Mouse (Mus musculus): ENCODE results near the gene Tmed9. TPM values are rescaled to one million over a fixed set of nuclear protein-coding genes. Genes with fewer than 3 reads are reported as not detected.
"Not testable (repeated sequence)": the region's sequence is repeated elsewhere in the genome, so short reads cannot be mapped to it uniquely, and the experiment has no call there.

Gene Tmed9
- total and polyA plus RNA-seq, 3 experiments, result 56.7 to 172 (median 102) TPM

DNA sequence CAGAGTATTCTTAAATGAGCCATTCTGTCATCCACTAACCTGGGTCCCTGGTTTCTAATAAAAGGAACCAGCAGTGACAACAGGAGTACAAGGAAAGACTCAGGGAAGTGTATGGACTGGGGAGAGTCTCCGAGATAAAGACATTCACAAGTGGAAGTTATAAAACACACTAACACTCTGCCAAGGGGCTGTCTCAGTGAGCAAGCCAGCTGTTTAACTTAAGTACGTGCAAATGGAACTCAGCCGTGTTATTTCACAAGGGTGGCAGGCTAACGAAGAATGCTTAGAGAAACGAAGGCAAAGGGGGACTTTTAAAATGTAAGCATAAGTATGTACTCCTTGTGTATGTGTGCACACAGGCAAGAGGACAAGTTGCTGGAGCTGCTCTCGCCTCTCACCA lies 16.0 kb upstream of the Tmed9 start:
- DNase-seq (ENCODE audit: low spot score) (no peak), ATAC-seq (ENCODE audit: extremely low read depth, insufficient number of reproducible peaks, low FRiP score, poor library complexity, severe bottlenecking) (no peak)
- Histone ChIP-seq H3K9me3 (replicated peaks) (no peaks in the 10 kb centered on the region), H3K4me1 (ENCODE audit: insufficient read depth, low read depth, low read length) (0 out of 2 replicates have a peak, but pooled peaks cover 3% of the 10 kb centered on the region), H3K4me3 (ENCODE audit: low read depth, low read length) (no peak overlapping the region), H3K36me3 (replicated peaks) (peaks cover 85% of the 10 kb centered on the region), H3K27me3 (ENCODE audit: insufficient read depth, low read length) (no peaks in the 10 kb centered on the region)
- TF ChIP-seq TAL1 (conservative IDR thresholded peaks at IDR 0.05; ENCODE audit: low read depth, low read length) (no peak), CTCF (IDR thresholded peaks at IDR 0.05; ENCODE audit: low read depth, low read length) (no peak), GATA2 (IDR thresholded peaks at IDR 0.05; ENCODE audit: borderline replicate concordance, low read depth, low read length) (no peak)

DNA sequence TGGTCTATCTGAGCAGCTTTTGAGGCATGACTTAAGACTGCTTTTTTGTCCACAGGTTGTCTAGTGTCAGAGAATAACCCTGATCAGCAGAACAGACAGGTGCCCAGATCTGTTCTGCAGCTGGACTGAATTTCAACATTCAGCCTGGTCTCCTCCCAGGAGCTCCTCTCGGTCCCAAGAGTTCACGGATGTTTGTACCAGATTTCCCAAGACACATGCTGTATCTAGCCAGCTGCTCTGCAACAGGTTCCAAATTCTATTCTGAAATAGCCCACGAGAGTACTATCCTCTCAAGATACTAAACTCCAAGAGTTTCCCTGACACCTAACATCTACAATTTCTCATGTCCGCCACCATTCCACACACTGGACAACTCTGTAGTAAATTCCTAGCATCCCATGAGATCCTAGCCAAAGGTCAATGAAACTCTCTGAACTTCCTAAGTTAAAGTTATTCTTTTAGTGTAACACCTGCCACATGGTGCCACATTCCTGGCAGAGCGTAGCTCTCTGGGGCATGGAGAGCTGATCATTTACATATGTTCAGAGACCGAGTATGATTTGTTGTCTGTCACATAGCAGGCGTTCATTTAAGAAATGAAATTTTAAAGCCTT lies 10.2 kb upstream of the Tmed9 start:
- peaks cover 9% of the 10 kb centered on the region; the same call in 1 of the 2 replicates for H3K4me1 ChIP-seq (ENCODE audit: insufficient read depth, low read depth, low read length)
- no peak for DNase-seq (ENCODE audit: low spot score)
- no peaks in the 10 kb centered on the region for H3K9me3 ChIP-seq (replicated peaks)
- no peaks in the 10 kb centered on the region for H3K27me3 ChIP-seq (ENCODE audit: insufficient read depth, low read length)
- no peak overlapping the region for H3K4me3 ChIP-seq (ENCODE audit: low read depth, low read length)
- ATAC-seq (ENCODE audit: extremely low read depth, insufficient number of reproducible peaks, low FRiP score, poor library complexity, severe bottlenecking), result no peak
- H3K36me3 ChIP-seq (replicated peaks), result peaks cover 85% of the 10 kb centered on the region
- TF ChIP-seq POLR2AphosphoS5 (IDR thresholded peaks at IDR 0.05; ENCODE audit: insufficient replicate concordance, low read depth, low read length) (no peak), GATA2 (IDR thresholded peaks at IDR 0.05; ENCODE audit: borderline replicate concordance, low read depth, low read length) (no peak), CTCF (IDR thresholded peaks at IDR 0.05; ENCODE audit: low read depth, low read length) (no peak), TAL1 (conservative IDR thresholded peaks at IDR 0.05; ENCODE audit: low read depth, low read length) (no peak)

DNA sequence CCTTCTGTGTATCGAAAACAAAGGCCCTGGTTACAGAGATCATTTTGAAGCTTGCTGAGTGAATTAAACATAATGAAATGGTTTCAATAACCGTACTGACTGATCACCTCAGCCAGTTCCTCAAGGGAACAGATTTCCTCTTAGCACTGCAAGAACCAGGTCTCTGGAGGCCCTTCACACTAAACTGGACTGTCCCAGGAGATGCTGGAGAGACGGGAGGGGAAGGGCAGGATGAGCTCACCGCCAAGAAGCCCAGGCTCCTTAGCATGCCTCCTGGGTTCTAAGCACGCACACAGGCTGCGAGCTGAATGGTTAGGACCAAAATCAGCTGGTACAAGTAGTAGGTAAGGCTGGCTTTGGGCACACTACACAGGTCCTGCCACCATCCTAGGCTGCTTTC lies 6.5 kb upstream of the Tmed9 start:
- H3K36me3 ChIP-seq (replicated peaks), result peaks cover 70% of the 10 kb centered on the region
- DNase-seq (ENCODE audit: low spot score) (no peak), ATAC-seq (ENCODE audit: extremely low read depth, insufficient number of reproducible peaks, low FRiP score, poor library complexity, severe bottlenecking) (no peak)
- no peaks in the 10 kb centered on the region for H3K27me3 ChIP-seq (ENCODE audit: insufficient read depth, low read length)
- peaks cover 25% of the 10 kb centered on the region for H3K4me1 ChIP-seq (ENCODE audit: insufficient read depth, low read depth, low read length)
- TF ChIP-seq GATA1 (IDR thresholded peaks at IDR 0.05; ENCODE audit: borderline replicate concordance, low read length), result no peak
- TF ChIP-seq GATA2 (IDR thresholded peaks at IDR 0.05; ENCODE audit: borderline replicate concordance, low read depth, low read length), result no peak
- no peak for TF ChIP-seq POLR2AphosphoS5 (IDR thresholded peaks at IDR 0.05; ENCODE audit: insufficient replicate concordance, low read depth, low read length)
- no peak for TF ChIP-seq CTCF (IDR thresholded peaks at IDR 0.05; ENCODE audit: low read depth, low read length)
- no peak overlapping the region for H3K4me3 ChIP-seq (ENCODE audit: low read depth, low read length)
- H3K9me3 ChIP-seq (replicated peaks), result no peaks in the 10 kb centered on the region

DNA sequence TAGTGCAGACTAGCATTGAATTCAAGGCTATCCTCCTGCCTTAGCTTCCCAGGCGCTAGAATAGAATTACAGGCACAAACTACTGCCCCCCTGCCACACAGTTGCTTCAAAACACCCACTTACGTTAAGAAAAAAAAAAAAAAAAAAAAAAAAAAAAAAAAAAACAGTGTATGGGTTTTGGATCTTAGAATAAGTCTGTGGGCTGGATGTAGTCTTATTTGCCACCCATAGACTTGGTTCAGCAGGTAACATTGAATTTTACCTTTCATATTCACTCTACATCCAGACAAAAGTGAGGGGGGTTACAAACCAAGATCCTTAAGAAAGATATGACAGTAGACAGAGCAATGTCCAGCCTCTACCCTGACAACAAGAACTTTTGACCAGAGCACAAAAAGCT lies 5.6 kb upstream of the Tmed9 start:
- Histone ChIP-seq H3K27me3 (ENCODE audit: insufficient read depth, low read length) (no peaks in the 10 kb centered on the region), H3K9me3 (replicated peaks) (no peaks in the 10 kb centered on the region), H3K4me1 (ENCODE audit: insufficient read depth, low read depth, low read length) (peaks cover 27% of the 10 kb centered on the region), H3K36me3 (replicated peaks) (peaks cover 62% of the 10 kb centered on the region), H3K4me3 (ENCODE audit: low read depth, low read length) (no peak overlapping the region)
- no peak for TF ChIP-seq CTCF (IDR thresholded peaks at IDR 0.05; ENCODE audit: low read depth, low read length)
- no peak for TF ChIP-seq GATA2 (IDR thresholded peaks at IDR 0.05; ENCODE audit: borderline replicate concordance, low read depth, low read length)
- no peak for TF ChIP-seq TAL1 (conservative IDR thresholded peaks at IDR 0.05; ENCODE audit: low read depth, low read length)
- no peak for TF ChIP-seq GATA1 (IDR thresholded peaks at IDR 0.05; ENCODE audit: borderline replicate concordance, low read length)
- TF ChIP-seq POLR2AphosphoS5 (IDR thresholded peaks at IDR 0.05; ENCODE audit: insufficient replicate concordance, low read depth, low read length), result no peak
- no peak for DNase-seq (ENCODE audit: low spot score)
- no peak for ATAC-seq (ENCODE audit: extremely low read depth, insufficient number of reproducible peaks, low FRiP score, poor library complexity, severe bottlenecking)

DNA sequence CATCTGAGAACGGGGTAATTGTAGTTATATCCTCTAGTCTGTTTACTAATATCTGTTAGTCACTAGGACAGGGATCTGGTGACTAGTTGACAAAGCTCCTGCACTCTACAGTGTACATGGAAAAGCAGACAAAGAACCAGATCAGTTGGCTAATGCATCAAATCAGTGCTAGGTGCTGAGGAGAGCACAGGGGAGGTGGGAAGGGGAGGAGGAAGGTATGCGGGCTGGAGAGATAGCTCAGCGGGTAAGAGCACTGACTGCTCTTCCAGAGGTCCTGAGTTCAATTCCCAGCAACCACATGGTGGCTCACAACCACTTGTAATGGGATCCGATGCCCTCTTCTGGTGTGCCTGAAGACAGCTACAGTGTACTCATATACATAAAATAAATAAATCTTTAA lies 5.0 kb upstream of the Tmed9 start:
- ATAC-seq (ENCODE audit: extremely low read depth, insufficient number of reproducible peaks, low FRiP score, poor library complexity, severe bottlenecking); DNase-seq (ENCODE audit: low spot score); H3K27me3 ChIP-seq (ENCODE audit: insufficient read depth, low read length); H3K9me3 ChIP-seq (replicated peaks); H3K4me3 ChIP-seq (ENCODE audit: low read depth, low read length): not testable (repeated sequence)
- H3K4me1 ChIP-seq (ENCODE audit: insufficient read depth, low read depth, low read length), result peaks cover 27% of the 10 kb centered on the region
- H3K36me3 ChIP-seq (replicated peaks), result peaks cover 57% of the 10 kb centered on the region

DNA sequence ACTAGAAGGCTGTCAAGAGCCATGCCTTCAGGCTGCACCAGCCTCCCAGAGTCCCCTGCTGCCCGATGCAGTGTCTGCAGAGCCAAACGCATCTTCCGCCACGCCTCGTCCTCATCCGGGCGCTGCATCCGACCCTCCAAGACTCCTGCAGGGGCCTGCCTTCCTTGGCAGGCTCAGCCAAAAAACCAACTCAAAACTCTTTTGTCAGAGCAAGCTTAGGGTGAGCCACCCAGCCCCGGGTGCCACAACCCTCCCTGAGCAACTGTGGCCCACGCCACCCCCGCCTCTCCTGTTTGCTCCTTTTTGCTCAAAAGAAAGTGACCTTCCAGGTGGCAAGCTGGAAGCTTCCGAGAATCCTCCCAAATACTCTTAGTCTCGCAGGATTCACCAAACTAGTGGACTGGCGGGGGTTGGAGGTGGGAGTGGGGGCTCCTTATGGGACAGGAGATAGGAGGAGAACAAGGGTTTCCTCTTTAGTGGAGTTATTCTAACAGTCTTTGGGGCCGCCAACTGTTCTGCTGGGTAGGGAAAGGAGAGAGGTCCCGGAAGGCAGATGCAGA lies 3.7 kb upstream of the Tmed9 start:
- ATAC-seq (ENCODE audit: extremely low read depth, insufficient number of reproducible peaks, low FRiP score, poor library complexity, severe bottlenecking) (no peak), DNase-seq (ENCODE audit: low spot score) (no peak)
- no peak for TF ChIP-seq CTCF (IDR thresholded peaks at IDR 0.05; ENCODE audit: low read depth, low read length)
- no peak for TF ChIP-seq TAL1 (conservative IDR thresholded peaks at IDR 0.05; ENCODE audit: low read depth, low read length)
- no peak for TF ChIP-seq POLR2AphosphoS5 (IDR thresholded peaks at IDR 0.05; ENCODE audit: insufficient replicate concordance, low read depth, low read length)
- TF ChIP-seq GATA2 (IDR thresholded peaks at IDR 0.05; ENCODE audit: borderline replicate concordance, low read depth, low read length), result no peak
- TF ChIP-seq GATA1 (IDR thresholded peaks at IDR 0.05; ENCODE audit: borderline replicate concordance, low read length), result no peak
- Histone ChIP-seq H3K27me3 (ENCODE audit: insufficient read depth, low read length) (no peaks in the 10 kb centered on the region), H3K9me3 (replicated peaks) (peaks cover 3% of the 10 kb centered on the region; the same call in 1 of the 2 replicates), H3K4me3 (ENCODE audit: low read depth, low read length) (peak overlapping the region; percentile 93), H3K36me3 (replicated peaks) (peaks cover 45% of the 10 kb centered on the region), H3K4me1 (ENCODE audit: insufficient read depth, low read depth, low read length) (peaks cover 27% of the 10 kb centered on the region)

Data from G1E (cell line).